Mouse (Mus musculus): ENCODE results near the gene Zer1.

- no peak for TF ChIP-seq CTCF (IDR thresholded peaks at IDR 0.05; ENCODE audit: low read depth, low read length)
- TF ChIP-seq POLR2A (IDR thresholded peaks at IDR 0.05; ENCODE audit: extremely low read depth, insufficient read depth, low read length), result no peak
Observed at GRCm38 (mm10) chr2:30067031-30067888, 57.1 kb downstream of the Zer1 start.

Measured in liver, adult 2 months (tissue).